Mouse (Mus musculus) retina, postnatal 7 days (tissue): ENCODE data around the gene Hist1h1e.

ENCODE experiments used
- DNase-seq: peaks from one replicate; pipeline ENCODE4 v3.0.0-alpha.2; 2012; ENCODE audit warnings: low read depth, low spot score

The Hist1h1e gene

GRCm38 (mm10) chr13:23622175-23622671 is at the start of gene Hist1h1e:
TSS of gene Hist1h1e (minus strand) at chr13:23622558.
- DNase-seq = peak; percentile 75

- DNase-seq = no peak
Measured at GRCm38 (mm10) chr13:23662536-23662935, 40.2 kb upstream of the Hist1h1e start.

- DNase-seq = no peak
Measured at GRCm38 (mm10) chr13:23659636-23660366, 37.4 kb upstream of the Hist1h1e start.

GRCm38 (mm10) chr13:23630653-23631052 is 8.3 kb upstream of the Hist1h1e start:
- DNase-seq = no peak

- no peak for DNase-seq
Measured at GRCm38 (mm10) chr13:23622861-23623450, 598 bp upstream of the Hist1h1e start.

- peak; percentile 39 for DNase-seq
Measured at GRCm38 (mm10) chr13:23621532-23622174, 705 bp downstream of the Hist1h1e start.

- DNase-seq = peak; percentile 56
Measured at GRCm38 (mm10) chr13:23620733-23621531, 1.4 kb downstream of the Hist1h1e start, which contains the start of gene Hist1h2be. TSS of gene Hist1h2be (minus strand) at chr13:23621124.

GRCm38 (mm10) chr13:23620056-23620732 is 2.2 kb downstream of the Hist1h1e start:
- no peak for DNase-seq

GRCm38 (mm10) chr13:23611638-23612037 is 10.7 kb downstream of the Hist1h1e start:
- no peak for DNase-seq

- DNase-seq = no peak
Measured at GRCm38 (mm10) chr13:23610393-23610792, 12.0 kb downstream of the Hist1h1e start.

- no peak for DNase-seq
Measured at GRCm38 (mm10) chr13:23609844-23610243, 12.5 kb downstream of the Hist1h1e start.

GRCm38 (mm10) chr13:23609209-23609608 is 13.1 kb downstream of the Hist1h1e start:
- DNase-seq = no peak

GRCm38 (mm10) chr13:23605052-23605451 is 17.3 kb downstream of the Hist1h1e start:
- DNase-seq = no peak

- DNase-seq = no peak
Measured at GRCm38 (mm10) chr13:23604452-23604851, 17.9 kb downstream of the Hist1h1e start.

- DNase-seq = no peak
Measured at GRCm38 (mm10) chr13:23603182-23603699, 19.1 kb downstream of the Hist1h1e start.

- peak; percentile 65 for DNase-seq
Measured at GRCm38 (mm10) chr13:23597957-23598356, 24.4 kb downstream of the Hist1h1e start.

GRCm38 (mm10) chr13:23595622-23596372 is 26.6 kb downstream of the Hist1h1e start:
- no peak for DNase-seq

GRCm38 (mm10) chr13:23595185-23595584 is 27.2 kb downstream of the Hist1h1e start:
- DNase-seq = no peak

- no peak for DNase-seq
Measured at GRCm38 (mm10) chr13:23593051-23593770, 29.1 kb downstream of the Hist1h1e start.
